Mouse (Mus musculus): ENCODE measurements at regions not wholly inside any gene's neighbourhood (a gene's known extent, or its start where the extent isn't known, plus 50 kb on each side); places are given as distances from the start of the nearest gene placed in this dataset.

DNA sequence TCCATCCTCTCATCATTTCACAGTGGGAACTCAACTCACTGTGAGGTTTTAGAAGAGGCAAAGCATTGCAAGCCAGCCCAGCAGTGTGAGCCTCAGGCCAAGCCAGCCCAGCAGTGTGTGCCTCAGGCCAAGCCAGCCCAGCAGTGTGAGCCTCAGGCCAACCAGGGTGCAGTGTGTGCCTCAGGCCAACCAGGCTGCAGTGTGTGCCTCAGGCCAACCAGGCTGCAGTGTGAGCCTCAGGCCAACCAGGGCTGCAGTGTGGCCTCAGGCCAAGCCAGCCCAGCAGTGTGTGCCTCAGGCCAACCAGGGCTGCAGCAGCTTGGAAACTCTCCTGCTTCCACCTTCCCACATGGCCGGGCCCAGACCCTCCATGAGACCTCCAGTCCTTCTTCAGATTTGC lies 227.1 kb upstream of the Zmiz1 start:
- 0 out of 2 replicates have a peak, but pooled peaks have one; percentile 36 for ATAC-seq (ENCODE audit: low FRiP score)
- peak; percentile 75 for DNase-seq (ENCODE audit: low spot score)
- H3K36me3 ChIP-seq (ENCODE audit: insufficient read depth, low read length), result no peaks in the 10 kb centered on the region
- H3K27me3 ChIP-seq (ENCODE audit: insufficient read depth, low read length), result no peaks in the 10 kb centered on the region
- TF ChIP-seq CTCF (IDR thresholded peaks at IDR 0.05), result no peak
- WGBS, result 83% methylated on average over 1 of the region's 1 CpGs
- no peak overlapping the region for H3K9ac ChIP-seq (replicated peaks; ENCODE audit: low read length, poor library complexity, severe bottlenecking)
- peaks cover 3% of the 10 kb centered on the region; the same call in 1 of the 2 replicates for H3K4me1 ChIP-seq (ENCODE audit: insufficient read depth, low read length)
- no peak overlapping the region for H3K27ac ChIP-seq (ENCODE audit: low read depth, low read length)
- H3K9me3 ChIP-seq (ENCODE audit: low read length), result no peaks in the 10 kb centered on the region
- H3K4me2 ChIP-seq (ENCODE audit: low read depth, low read length, poor library complexity, severe bottlenecking), result no peak overlapping the region
- H3K4me3 ChIP-seq (ENCODE audit: low read depth, low read length), result no peak overlapping the region

DNA sequence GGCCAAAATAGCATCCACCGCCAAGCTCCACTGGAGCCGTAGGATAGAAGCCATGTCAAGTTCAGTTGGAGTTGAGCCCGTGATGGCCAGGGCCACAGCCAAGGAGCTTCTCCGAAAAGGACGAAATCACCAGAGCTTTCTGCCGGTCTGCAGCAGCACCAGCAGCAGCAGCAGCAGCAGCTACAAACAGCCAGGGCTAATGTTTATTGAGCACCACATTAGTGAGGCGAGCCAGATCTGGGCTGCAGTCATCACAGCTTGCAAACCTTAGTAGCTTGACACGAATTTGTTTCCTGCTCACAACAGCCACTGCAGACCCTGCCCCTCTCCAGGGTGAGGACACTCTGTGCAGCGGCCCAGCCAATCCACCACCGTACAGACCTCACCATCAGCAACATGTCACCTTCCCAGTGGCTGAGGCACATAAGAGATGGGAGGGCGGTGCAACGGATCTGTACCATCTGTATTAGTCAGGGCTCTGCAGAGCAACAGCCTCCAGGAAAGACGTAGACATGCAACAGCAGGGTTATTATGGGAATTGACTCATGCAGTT lies 222.5 kb upstream of the Zmiz1 start:
- no peaks in the 10 kb centered on the region for H3K4me1 ChIP-seq (ENCODE audit: insufficient read depth, low read length)
- no peak overlapping the region for H3K4me2 ChIP-seq (ENCODE audit: low read depth, low read length, poor library complexity, severe bottlenecking)
- DNase-seq (ENCODE audit: low spot score) (peak; percentile 63), ATAC-seq (ENCODE audit: low FRiP score) (no peak)
- no peaks in the 10 kb centered on the region for H3K9me3 ChIP-seq (ENCODE audit: low read length)
- no peaks in the 10 kb centered on the region for H3K36me3 ChIP-seq (ENCODE audit: insufficient read depth, low read length)
- H3K9ac ChIP-seq (replicated peaks; ENCODE audit: low read length, poor library complexity, severe bottlenecking), result no peak overlapping the region
- no peak for TF ChIP-seq CTCF (IDR thresholded peaks at IDR 0.05)
- 68% methylated on average over 13 of the region's 13 CpGs for WGBS
- H3K27me3 ChIP-seq (ENCODE audit: insufficient read depth, low read length), result no peaks in the 10 kb centered on the region
- H3K4me3 ChIP-seq (ENCODE audit: low read depth, low read length), result no peak overlapping the region
- peak overlapping the region; percentile 4; the same call in 1 of the 2 replicates for H3K27ac ChIP-seq (ENCODE audit: low read depth, low read length)

DNA sequence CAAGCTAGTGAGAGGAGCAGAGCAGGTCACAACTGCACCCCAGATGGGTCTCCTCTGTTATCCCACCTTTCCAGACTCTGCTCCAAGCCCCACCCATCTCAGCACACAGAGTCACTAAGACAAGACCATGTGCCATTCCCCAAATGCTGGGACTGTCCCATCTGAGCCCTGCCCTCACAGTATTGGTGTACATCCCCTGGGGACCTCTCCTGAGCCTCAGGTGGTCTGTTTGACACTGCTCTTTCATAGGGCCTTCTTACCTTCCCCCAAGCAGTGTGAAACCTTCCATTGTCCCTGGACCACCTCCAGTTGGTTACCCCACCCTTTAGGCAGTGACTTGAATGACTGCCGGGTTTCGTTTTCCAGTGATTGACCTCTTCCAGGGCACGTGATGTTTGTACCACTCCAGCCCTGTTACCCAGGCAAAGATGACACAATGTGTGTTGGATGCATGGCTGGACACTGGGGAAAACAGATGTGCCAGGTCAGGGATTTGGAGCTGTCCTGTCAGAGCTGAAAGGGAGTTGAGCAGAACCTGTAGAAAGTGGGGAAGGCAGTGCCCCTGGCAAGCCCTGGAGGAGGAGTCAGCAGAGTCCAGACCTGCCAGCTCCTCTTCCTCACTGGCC lies 219.5 kb upstream of the Zmiz1 start:
- 0 out of 2 replicates have a peak, but pooled peaks cover 4% of the 10 kb centered on the region for H3K4me1 ChIP-seq (ENCODE audit: insufficient read depth, low read length)
- no peaks in the 10 kb centered on the region for H3K36me3 ChIP-seq (ENCODE audit: insufficient read depth, low read length)
- H3K4me3 ChIP-seq (ENCODE audit: low read depth, low read length), result no peak overlapping the region
- WGBS, result 66% methylated on average over 3 of the region's 3 CpGs
- no peak overlapping the region for H3K9ac ChIP-seq (replicated peaks; ENCODE audit: low read length, poor library complexity, severe bottlenecking)
- H3K4me2 ChIP-seq (ENCODE audit: low read depth, low read length, poor library complexity, severe bottlenecking), result no peak overlapping the region
- H3K27me3 ChIP-seq (ENCODE audit: insufficient read depth, low read length), result no peaks in the 10 kb centered on the region
- no peak for ATAC-seq (ENCODE audit: low FRiP score)
- H3K27ac ChIP-seq (ENCODE audit: low read depth, low read length), result no peak overlapping the region
- TF ChIP-seq CTCF (IDR thresholded peaks at IDR 0.05), result no peak
- no peak for DNase-seq (ENCODE audit: low spot score)
- H3K9me3 ChIP-seq (ENCODE audit: low read length), result no peaks in the 10 kb centered on the region

DNA sequence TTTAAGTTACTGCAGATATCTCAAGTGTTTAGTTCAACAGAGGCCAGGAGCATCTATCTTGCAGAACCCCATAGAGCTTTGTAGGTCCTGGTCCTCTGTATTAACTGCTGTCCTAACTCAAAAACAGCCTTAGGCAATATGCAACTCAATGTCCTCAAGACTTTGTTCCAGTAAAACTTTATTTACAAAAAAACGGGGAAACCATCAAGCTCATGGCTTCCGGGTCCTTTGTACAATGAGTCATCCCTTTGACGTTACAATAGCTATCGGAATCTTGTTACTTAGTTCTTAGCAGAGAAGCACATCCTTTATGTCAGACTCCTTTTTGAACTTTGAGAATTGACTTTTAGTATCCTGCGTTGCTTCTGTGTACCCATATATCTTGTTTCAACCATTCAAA lies 216.2 kb upstream of the Zmiz1 start:
- ATAC-seq (ENCODE audit: low FRiP score) (no peak), DNase-seq (ENCODE audit: low spot score) (no peak)
- TF ChIP-seq CTCF (IDR thresholded peaks at IDR 0.05), result no peak
- H3K27me3 ChIP-seq (ENCODE audit: insufficient read depth, low read length), result no peaks in the 10 kb centered on the region
- H3K4me1 ChIP-seq (ENCODE audit: insufficient read depth, low read length), result 0 out of 2 replicates have a peak, but pooled peaks cover 4% of the 10 kb centered on the region
- no peak overlapping the region for H3K27ac ChIP-seq (ENCODE audit: low read depth, low read length)
- 89% methylated on average over 5 of the region's 5 CpGs for WGBS
- H3K9me3 ChIP-seq (ENCODE audit: low read length), result no peaks in the 10 kb centered on the region
- H3K36me3 ChIP-seq (ENCODE audit: insufficient read depth, low read length), result no peaks in the 10 kb centered on the region
- no peak overlapping the region for H3K4me3 ChIP-seq (ENCODE audit: low read depth, low read length)
- no peak overlapping the region for H3K9ac ChIP-seq (replicated peaks; ENCODE audit: low read length, poor library complexity, severe bottlenecking)
- no peak overlapping the region for H3K4me2 ChIP-seq (ENCODE audit: low read depth, low read length, poor library complexity, severe bottlenecking)

DNA sequence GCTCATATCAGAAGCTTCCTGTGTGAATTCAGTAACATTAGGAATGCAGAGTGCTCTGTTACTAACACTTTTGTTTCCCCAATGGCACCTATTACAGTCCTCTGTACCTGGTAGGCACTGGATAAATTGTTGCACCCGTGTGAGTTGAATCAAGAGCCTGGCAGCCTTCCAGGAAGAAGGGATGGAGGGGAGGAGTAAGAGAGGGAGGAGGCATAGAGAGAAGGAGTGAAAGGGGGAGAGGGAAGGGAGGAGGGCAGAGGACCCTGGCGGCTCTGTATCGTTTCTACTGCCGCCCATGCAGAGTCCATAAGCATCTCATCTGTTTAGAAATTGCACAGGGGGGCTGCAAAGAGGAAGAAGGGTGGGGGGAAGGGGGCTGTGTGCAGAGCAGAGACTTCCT lies 215.7 kb upstream of the Zmiz1 start:
- no peak overlapping the region for H3K4me3 ChIP-seq (ENCODE audit: low read depth, low read length)
- no peaks in the 10 kb centered on the region for H3K27me3 ChIP-seq (ENCODE audit: insufficient read depth, low read length)
- 0 out of 2 replicates have a peak, but pooled peaks cover 4% of the 10 kb centered on the region for H3K4me1 ChIP-seq (ENCODE audit: insufficient read depth, low read length)
- no peak overlapping the region for H3K4me2 ChIP-seq (ENCODE audit: low read depth, low read length, poor library complexity, severe bottlenecking)
- 0 out of 2 replicates have a peak overlapping the region, but pooled peaks have one; percentile 12 for H3K27ac ChIP-seq (ENCODE audit: low read depth, low read length)
- no peak overlapping the region for H3K9ac ChIP-seq (replicated peaks; ENCODE audit: low read length, poor library complexity, severe bottlenecking)
- DNase-seq (ENCODE audit: low spot score) (no peak), ATAC-seq (ENCODE audit: low FRiP score) (no peak)
- no peak for TF ChIP-seq CTCF (IDR thresholded peaks at IDR 0.05)
- H3K36me3 ChIP-seq (ENCODE audit: insufficient read depth, low read length), result no peaks in the 10 kb centered on the region
- 11% methylated on average over 4 of the region's 4 CpGs for WGBS
- no peaks in the 10 kb centered on the region for H3K9me3 ChIP-seq (ENCODE audit: low read length)

DNA sequence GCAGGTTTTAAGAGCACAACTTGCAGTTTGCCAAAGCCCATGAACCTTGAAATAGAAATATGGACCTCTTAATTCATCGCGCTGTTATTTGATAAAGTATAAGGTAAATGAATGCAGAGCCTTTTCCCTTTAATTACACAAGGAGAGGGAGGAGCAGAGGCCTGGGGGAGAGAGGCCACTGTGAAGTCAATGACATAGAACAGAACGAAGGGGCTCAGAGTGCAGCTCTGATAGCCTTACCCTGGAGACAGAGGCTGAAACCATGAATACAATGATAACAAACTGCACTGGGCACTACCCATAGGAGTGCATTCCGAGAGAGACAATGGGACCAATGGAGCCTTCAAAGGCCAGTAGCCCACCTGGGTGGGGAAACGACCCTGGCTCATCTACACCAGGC lies 215.3 kb upstream of the Zmiz1 start:
- Histone ChIP-seq H3K27ac (ENCODE audit: low read depth, low read length) (0 out of 2 replicates have a peak overlapping the region, but pooled peaks have one; percentile 12), H3K4me1 (ENCODE audit: insufficient read depth, low read length) (0 out of 2 replicates have a peak, but pooled peaks cover 4% of the 10 kb centered on the region)

More for the DNA sequence above, 215.3 kb upstream of the Zmiz1 start:
- no peak for DNase-seq (ENCODE audit: low spot score)
- 56% methylated on average over 5 of the region's 5 CpGs for WGBS
- TF ChIP-seq CTCF (IDR thresholded peaks at IDR 0.05), result no peak
- Histone ChIP-seq H3K4me2 (ENCODE audit: low read depth, low read length, poor library complexity, severe bottlenecking) (no peak overlapping the region), H3K27me3 (ENCODE audit: insufficient read depth, low read length) (no peaks in the 10 kb centered on the region), H3K36me3 (ENCODE audit: insufficient read depth, low read length) (no peaks in the 10 kb centered on the region), H3K9me3 (ENCODE audit: low read length) (no peaks in the 10 kb centered on the region), H3K4me3 (ENCODE audit: low read depth, low read length) (no peak overlapping the region), H3K9ac (replicated peaks; ENCODE audit: low read length, poor library complexity, severe bottlenecking) (no peak overlapping the region)
- ATAC-seq (ENCODE audit: low FRiP score), result no peak

Data from midbrain, postnatal 0 days (tissue).